11 mouse cellular contexts compared by ENCODE assay signal in the genomic region with DNA sequence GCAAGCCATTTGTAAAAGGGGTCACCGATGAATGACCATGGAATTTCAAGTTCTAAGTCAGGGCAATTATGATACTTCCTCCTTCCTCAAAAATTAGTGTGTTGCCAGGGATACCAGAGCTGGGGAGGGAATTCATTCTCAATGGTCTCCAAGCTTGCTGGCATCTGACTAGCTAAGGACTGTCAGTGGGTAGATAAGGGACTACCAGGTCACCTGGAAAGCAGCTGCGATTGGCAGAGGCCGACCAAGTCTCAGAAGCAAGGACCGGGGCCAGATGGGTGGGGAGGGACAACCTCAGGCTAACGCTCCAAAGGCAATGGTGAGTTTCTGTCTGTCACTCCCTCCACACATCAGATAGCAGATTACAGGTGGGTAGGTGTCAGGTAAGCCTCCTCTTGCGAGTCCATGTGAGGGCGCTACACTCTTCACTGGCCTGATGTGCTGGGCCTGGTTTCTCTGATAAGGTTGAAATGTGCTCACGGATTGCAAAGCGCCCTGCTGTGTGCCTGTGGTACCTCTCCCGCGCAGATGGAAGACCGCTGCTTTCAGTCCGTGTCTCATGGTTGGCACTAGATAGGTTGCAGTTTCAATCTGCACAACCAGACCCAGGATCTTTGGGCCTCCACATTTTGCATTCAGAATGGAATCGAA. TPM values are rescaled to one million over a fixed set of nuclear protein-coding genes. Genes with fewer than 3 reads are reported as not detected.
DNase-seq lines count a peak whose midpoint lies in the region; TF ChIP-seq lines count a peak whose summit lies in the region.
"Had no signal": no experiment of that assay in that cellular context is flagged by ENCODE, and none has a peak within 500 bp of the region (broad histone marks: within the 10 kb centered on the region; RNA-seq: fewer than 3 reads in every experiment).

No protein-coding gene starts in this region.

- H3K9me3 ChIP-seq in ES-E14 (ENCODE audit: control insufficient read depth, insufficient read depth, low read depth, low read length), result no peaks in the 10 kb centered on the region
- H3K9me3 ChIP-seq: midbrain, embryonic 13.5 days had no signal

- intact Hi-C loops in left cerebral cortex, postnatal 4 days (cut with DNase I), result no loop called here

- DNase-seq in layer of hippocampus, adult 9-11 months, result peak; percentile 29
- no peak for DNase-seq in layer of hippocampus, postnatal 14 days (ENCODE audit: low spot score in 2 of 2)
- no peak for DNase-seq in ES-E14 (ENCODE audit: low read depth, low spot score)
- DNase-seq in ZHBTc4 (ENCODE audit: low read depth, low spot score), result peak; percentile 60
- DNase-seq in kidney, postnatal 4 days, result peak; percentile 18 to 47
- DNase-seq in cerebellum, adult 11 months, result no peak
- no peak for DNase-seq in left cerebral cortex, postnatal 4 days
- DNase-seq: cerebellum, adult 2 months had no signal

- no peaks in the 10 kb centered on the region for H3K36me3 ChIP-seq in ES-E14 (ENCODE audit: control insufficient read depth, insufficient read depth, low read length, poor library complexity, severe bottlenecking)
- H3K36me3 ChIP-seq: midbrain, embryonic 13.5 days had no signal

- peak overlapping the region; percentile 1 to 10; a peak in 2 of 4 replicates for H3K4me3 ChIP-seq in ES-E14 (ENCODE audit: insufficient read depth in 1 of 2, low read depth in 1 of 2, low read length in 2 of 2, poor library complexity in 1 of 2, severe bottlenecking in 1 of 2)
- H3K4me3 ChIP-seq: midbrain, embryonic 13.5 days had no signal

- H3K9ac ChIP-seq in ES-E14 (ENCODE audit: insufficient read depth, low read depth, low read length, poor library complexity, severe bottlenecking), result peak overlapping the region; percentile 4; the same call in 1 of the 2 replicates
- H3K9ac ChIP-seq: midbrain, embryonic 13.5 days had no signal

- peaks cover 0 to 22% of the 10 kb centered on the region in 2 experiments; a peak in 2 of 4 replicates for H3K4me1 ChIP-seq in ES-E14 (ENCODE audit: control insufficient read depth in 2 of 2, insufficient read depth in 2 of 2, low read length in 2 of 2, poor library complexity in 1 of 2)

- in situ Hi-C loops in ES-E14 (cut with MboI; ENCODE audit: low sequenced_read_pairs in 2 of 2, unreplicated experiment in 2 of 2), result no loop called here

- no peak overlapping the region for H3K27ac ChIP-seq in ES-E14 (ENCODE audit: insufficient read depth, low read depth, low read length, poor library complexity, severe bottlenecking)
- H3K27ac ChIP-seq: midbrain, embryonic 13.5 days had no signal

TF ChIP-seq in ES-E14, 5 proteins besides CTCF, POLR2A, EP300 and RAD21:
- TF ChIP-seq HCFC1 (IDR thresholded peaks at IDR 0.05; ENCODE audit: borderline replicate concordance, insufficient read depth, low read length) (no peak), ZNF384 (IDR thresholded peaks at IDR 0.05; ENCODE audit: low read depth, low read length) (no peak), CHD2 (IDR thresholded peaks at IDR 0.05; ENCODE audit: low read depth, low read length) (no peak), ZC3H11A (IDR thresholded peaks at IDR 0.05; ENCODE audit: borderline replicate concordance, low read depth, low read length) (no peak), MAFK (IDR thresholded peaks at IDR 0.05; ENCODE audit: insufficient read depth, low read depth, low read length) (no peak)

RNA-seq across cellular contexts. Expression of a gene that starts 19.5 kb away (rescaled TPM):
- not detected for total RNA-seq in layer of hippocampus, postnatal 14 days (2021)
- 0.98 and 1.2 TPM in 2 replicates for total RNA-seq in ES-E14 (2012; rRNA removed)
- total RNA-seq in left cerebral cortex, postnatal 4 days (2021), result not detected
- total RNA-seq: left cerebral cortex, postnatal 25 days had no signal

RNA-seq across cellular contexts. Expression of a gene that starts 54.3 kb away (rescaled TPM):
- total RNA-seq in layer of hippocampus, postnatal 14 days (2021), result 100 to 1,000 TPM; 128 to 131 TPM
- total RNA-seq in ES-E14 (2012; rRNA removed), result 0.94 and 1.3 TPM in 2 replicates
- total RNA-seq in left cerebral cortex, postnatal 4 days (2021), result 10 to 100 TPM; 31.7 to 35.2 TPM
- total RNA-seq: hematopoietic stem cell, adult 5-6 weeks had no signal

RNA-seq across cellular contexts. Expression of a gene that starts 56.9 kb away (rescaled TPM):
- total RNA-seq in layer of hippocampus, postnatal 14 days (2021), result 100 to 1,000 TPM; 140 to 154 TPM
- 450 and 669 TPM in 2 replicates for total RNA-seq in ES-E14 (2012; rRNA removed)
- 100 to 1,000 TPM; 201 to 220 TPM for total RNA-seq in left cerebral cortex, postnatal 4 days (2021)

Comparison
In these comparisons a context has a peak if more than half of its experiments do, and no peak if none do; other contexts are left out.
1. DNase-seq: peak in layer of hippocampus, adult 9-11 months (single experiment), ZHBTc4 (single experiment) and kidney, postnatal 4 days (2 of 2); none in layer of hippocampus, postnatal 14 days (0 of 2), ES-E14 (single experiment), cerebellum, adult 11 months (single experiment) and left cerebral cortex, postnatal 4 days (single experiment).
2. RNA of a gene that starts 54.3 kb away (total RNA-seq): 128 to 131 TPM in layer of hippocampus, postnatal 14 days and 31.7 to 35.2 TPM in left cerebral cortex, postnatal 4 days; 0.94 to 1.3 TPM in ES-E14; every median in the first group is over 10 times any median in the second.